Mouse (Mus musculus): ENCODE results near the gene Papola. TPM values are rescaled to one million over a fixed set of nuclear protein-coding genes. Genes with fewer than 3 reads are reported as not detected.

Gene Papola
- polyA plus RNA-seq, 1 experiment from 2014 or later: 142 TPM

DNA sequence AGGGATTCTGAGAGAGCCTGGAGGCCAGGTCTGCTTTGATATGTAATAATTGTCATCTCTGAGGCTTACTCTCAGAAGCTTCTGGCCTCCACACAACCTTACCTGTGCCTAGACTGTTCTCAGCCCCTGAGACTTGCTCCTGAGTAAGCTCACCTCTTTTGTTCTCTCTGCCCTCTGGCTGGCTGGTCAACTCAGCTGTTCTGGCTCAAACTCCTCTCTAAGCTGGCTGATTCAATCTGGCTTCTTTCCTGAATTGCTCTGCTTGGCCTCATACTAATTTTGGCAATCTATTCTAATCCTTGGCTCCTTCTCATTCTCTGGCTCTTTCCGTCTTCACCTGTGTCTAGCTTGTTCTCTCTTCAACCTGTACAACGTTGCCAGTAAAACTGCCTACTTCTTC lies 25.6 kb upstream of the Papola start:
- Histone ChIP-seq H3K9ac (replicated peaks; ENCODE audit: low read depth, low read length) (no peak overlapping the region), H3K4me1 (ENCODE audit: control insufficient read depth, insufficient read depth, low read length) (no peaks in the 10 kb centered on the region), H3K36me3 (ENCODE audit: control insufficient read depth, insufficient read depth, low read length) (no peaks in the 10 kb centered on the region), H3K27me3 (ENCODE audit: control insufficient read depth, insufficient read depth, low read length) (no peaks in the 10 kb centered on the region), H3K27ac (ENCODE audit: low read depth, low read length) (no peak overlapping the region), H3K4me3 (ENCODE audit: low read depth, low read length) (no peak overlapping the region), H3K4me2 (ENCODE audit: low read depth, low read length) (no peak overlapping the region), H3K9me3 (ENCODE audit: control insufficient read depth, low read length) (no peaks in the 10 kb centered on the region)
- no peak for ATAC-seq (ENCODE audit: low read depth)
- 92% methylated on average over 2 of the region's 2 CpGs for WGBS

DNA sequence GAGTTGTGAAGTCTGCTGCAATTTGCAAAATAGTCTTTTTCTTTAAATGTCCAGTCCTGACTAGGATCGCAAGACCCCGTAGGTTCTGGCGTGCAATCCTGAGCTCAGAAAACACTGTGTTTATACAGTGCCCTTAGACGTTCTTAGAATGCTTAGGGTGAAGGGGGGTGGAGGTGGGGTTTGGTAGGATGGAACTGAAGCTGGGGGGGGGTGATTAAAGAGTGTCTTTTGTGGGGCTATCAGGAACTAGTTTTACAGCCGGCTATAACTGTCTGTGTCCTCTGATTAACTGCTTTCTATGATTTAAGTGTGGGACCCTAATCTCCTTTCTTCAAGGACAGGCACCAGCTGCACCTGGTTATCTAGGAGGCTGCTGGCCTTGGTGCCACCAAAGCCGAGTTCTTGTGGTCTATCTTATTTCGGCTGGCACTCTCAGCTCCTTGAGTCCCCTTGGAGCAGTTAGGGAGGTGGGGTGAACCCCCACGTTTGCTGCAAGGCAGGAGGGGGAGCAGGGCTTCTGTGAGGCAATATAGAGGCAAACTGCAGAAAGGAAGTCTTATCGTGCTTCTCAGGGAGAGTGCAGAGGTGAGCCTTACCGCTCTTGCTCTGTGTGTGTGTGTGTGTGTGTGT lies 24.5 kb upstream of the Papola start:
- no peaks in the 10 kb centered on the region for H3K9me3 ChIP-seq (ENCODE audit: control insufficient read depth, low read length)
- no peaks in the 10 kb centered on the region for H3K4me1 ChIP-seq (ENCODE audit: control insufficient read depth, insufficient read depth, low read length)
- no peaks in the 10 kb centered on the region for H3K27me3 ChIP-seq (ENCODE audit: control insufficient read depth, insufficient read depth, low read length)
- WGBS: 16% methylated on average over 10 of the region's 10 CpGs
- H3K9ac ChIP-seq (replicated peaks; ENCODE audit: low read depth, low read length): no peak overlapping the region
- no peak overlapping the region for H3K27ac ChIP-seq (ENCODE audit: low read depth, low read length)
- H3K4me2 ChIP-seq (ENCODE audit: low read depth, low read length): no peak overlapping the region
- ATAC-seq (ENCODE audit: low read depth): no peak
- H3K36me3 ChIP-seq (ENCODE audit: control insufficient read depth, insufficient read depth, low read length): no peaks in the 10 kb centered on the region
- no peak overlapping the region for H3K4me3 ChIP-seq (ENCODE audit: low read depth, low read length)

DNA sequence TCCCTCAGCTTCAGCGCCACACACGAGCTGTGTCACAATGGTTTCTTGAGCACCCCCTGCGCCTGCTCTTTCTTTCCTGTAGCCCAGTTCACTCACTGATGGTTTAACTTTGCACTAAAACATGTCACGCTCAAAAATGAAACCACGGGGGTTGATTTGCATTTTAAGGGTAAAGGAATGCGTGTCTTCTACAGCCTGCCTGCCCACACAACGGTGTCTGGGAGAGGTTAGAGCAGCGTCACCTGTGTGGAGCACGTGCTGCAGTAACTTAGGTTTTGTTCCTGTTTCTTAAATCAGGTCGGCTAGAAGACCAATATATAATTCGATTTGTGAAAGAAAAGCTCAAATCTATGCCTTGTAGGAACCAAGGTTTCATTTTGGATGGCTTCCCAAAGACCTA lies 23.3 kb upstream of the Papola start:
- ATAC-seq (ENCODE audit: low read depth): no peak
- Histone ChIP-seq H3K4me1 (ENCODE audit: control insufficient read depth, insufficient read depth, low read length) (no peaks in the 10 kb centered on the region), H3K27me3 (ENCODE audit: control insufficient read depth, insufficient read depth, low read length) (no peaks in the 10 kb centered on the region), H3K9ac (replicated peaks; ENCODE audit: low read depth, low read length) (no peak overlapping the region), H3K4me3 (ENCODE audit: low read depth, low read length) (no peak overlapping the region), H3K36me3 (ENCODE audit: control insufficient read depth, insufficient read depth, low read length) (no peaks in the 10 kb centered on the region), H3K4me2 (ENCODE audit: low read depth, low read length) (no peak overlapping the region), H3K27ac (ENCODE audit: low read depth, low read length) (no peak overlapping the region), H3K9me3 (ENCODE audit: control insufficient read depth, low read length) (no peaks in the 10 kb centered on the region)
- 47% methylated on average over 11 of the region's 11 CpGs for WGBS

DNA sequence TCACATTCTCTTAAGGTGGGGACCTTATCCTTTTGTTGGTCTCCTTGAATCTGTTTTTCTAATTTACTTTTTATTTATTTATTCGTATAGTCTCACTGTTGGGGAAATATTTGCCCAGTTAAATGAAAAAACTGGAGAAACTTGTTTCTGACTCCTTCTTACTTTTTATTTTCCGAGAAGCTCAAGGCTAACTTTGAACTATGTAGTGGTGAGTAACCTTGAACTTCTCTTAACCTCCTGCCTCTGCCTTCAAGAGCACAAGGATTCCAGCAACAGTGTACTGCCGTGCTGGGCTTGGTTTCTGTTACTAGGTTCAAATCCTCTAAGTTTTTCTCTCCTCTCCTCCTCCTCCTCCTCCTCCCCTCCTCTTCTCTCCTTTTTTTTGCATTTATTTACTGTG lies 22.9 kb upstream of the Papola start:
- no peaks in the 10 kb centered on the region for H3K36me3 ChIP-seq (ENCODE audit: control insufficient read depth, insufficient read depth, low read length)
- H3K9ac ChIP-seq (replicated peaks; ENCODE audit: low read depth, low read length): no peak overlapping the region

DNA sequence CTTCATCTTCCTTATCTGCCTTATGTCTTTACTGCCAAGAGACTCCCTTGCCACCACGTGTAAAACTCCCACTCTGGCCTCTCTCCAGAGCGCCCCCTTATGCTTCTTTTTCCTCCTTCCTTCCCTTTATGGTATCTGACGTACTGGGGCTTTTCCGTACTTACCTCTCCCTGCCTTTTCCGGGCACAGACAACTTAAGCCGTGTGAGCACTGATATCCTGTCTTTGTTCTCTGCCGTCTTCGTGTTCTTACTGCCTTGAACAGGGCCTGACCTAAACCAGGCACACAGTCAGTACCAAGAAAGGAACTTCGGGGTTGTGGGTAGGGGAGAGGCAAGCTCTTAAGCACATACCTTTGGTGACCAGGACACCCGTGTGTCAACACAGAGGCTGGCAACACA lies 14.8 kb upstream of the Papola start:
- no peak overlapping the region for H3K4me3 ChIP-seq (ENCODE audit: low read depth, low read length)
- H3K36me3 ChIP-seq (ENCODE audit: control insufficient read depth, insufficient read depth, low read length): no peaks in the 10 kb centered on the region
- WGBS: 77% methylated on average over 10 of the region's 10 CpGs
- no peak overlapping the region for H3K4me2 ChIP-seq (ENCODE audit: low read depth, low read length)
- H3K27ac ChIP-seq (ENCODE audit: low read depth, low read length): no peak overlapping the region
- H3K9ac ChIP-seq (replicated peaks; ENCODE audit: low read depth, low read length): no peak overlapping the region
- no peaks in the 10 kb centered on the region for H3K9me3 ChIP-seq (ENCODE audit: control insufficient read depth, low read length)
- ATAC-seq (ENCODE audit: low read depth): no peak
- H3K4me1 ChIP-seq (ENCODE audit: control insufficient read depth, insufficient read depth, low read length): no peaks in the 10 kb centered on the region
- H3K27me3 ChIP-seq (ENCODE audit: control insufficient read depth, insufficient read depth, low read length): no peaks in the 10 kb centered on the region

More for the DNA sequence above, 22.9 kb upstream of the Papola start:
- H3K4me1 ChIP-seq (ENCODE audit: control insufficient read depth, insufficient read depth, low read length): no peaks in the 10 kb centered on the region
- no peaks in the 10 kb centered on the region for H3K27me3 ChIP-seq (ENCODE audit: control insufficient read depth, insufficient read depth, low read length)
- WGBS: 77% methylated on average over 3 of the region's 3 CpGs
- no peaks in the 10 kb centered on the region for H3K9me3 ChIP-seq (ENCODE audit: control insufficient read depth, low read length)
- ATAC-seq (ENCODE audit: low read depth): no peak
- no peak overlapping the region for H3K27ac ChIP-seq (ENCODE audit: low read depth, low read length)
- H3K4me2 ChIP-seq (ENCODE audit: low read depth, low read length): no peak overlapping the region
- H3K4me3 ChIP-seq (ENCODE audit: low read depth, low read length): no peak overlapping the region

DNA sequence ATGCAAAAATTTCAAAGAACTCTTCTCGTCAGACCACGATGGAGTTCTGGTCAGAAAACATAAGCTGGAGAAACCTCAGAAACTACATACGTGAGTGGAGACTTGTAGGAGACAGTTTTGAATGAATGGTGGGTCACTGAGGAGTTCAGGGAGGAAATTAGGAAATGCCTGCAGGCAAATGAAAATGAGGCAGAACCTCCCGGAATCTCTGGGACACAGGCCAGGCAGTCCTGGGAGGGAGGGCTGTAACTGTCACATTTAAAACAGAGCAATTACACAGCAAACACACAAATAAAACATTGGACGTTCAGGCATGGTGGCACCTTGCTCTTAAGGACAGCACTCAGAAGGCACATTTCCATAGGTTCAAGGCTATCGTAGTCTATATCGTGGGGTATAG lies 9.6 kb upstream of the Papola start:
- H3K4me2 ChIP-seq (ENCODE audit: low read depth, low read length): no peak overlapping the region
- ATAC-seq (ENCODE audit: low read depth): no peak
- H3K4me3 ChIP-seq (ENCODE audit: low read depth, low read length): no peak overlapping the region
- 74% methylated on average over 7 of the region's 7 CpGs for WGBS
- no peak overlapping the region for H3K9ac ChIP-seq (replicated peaks; ENCODE audit: low read depth, low read length)
- H3K27ac ChIP-seq (ENCODE audit: low read depth, low read length): no peak overlapping the region
- H3K27me3 ChIP-seq (ENCODE audit: control insufficient read depth, insufficient read depth, low read length): no peaks in the 10 kb centered on the region
- no peaks in the 10 kb centered on the region for H3K36me3 ChIP-seq (ENCODE audit: control insufficient read depth, insufficient read depth, low read length)
- H3K4me1 ChIP-seq (ENCODE audit: control insufficient read depth, insufficient read depth, low read length): no peaks in the 10 kb centered on the region
- no peaks in the 10 kb centered on the region for H3K9me3 ChIP-seq (ENCODE audit: control insufficient read depth, low read length)

DNA sequence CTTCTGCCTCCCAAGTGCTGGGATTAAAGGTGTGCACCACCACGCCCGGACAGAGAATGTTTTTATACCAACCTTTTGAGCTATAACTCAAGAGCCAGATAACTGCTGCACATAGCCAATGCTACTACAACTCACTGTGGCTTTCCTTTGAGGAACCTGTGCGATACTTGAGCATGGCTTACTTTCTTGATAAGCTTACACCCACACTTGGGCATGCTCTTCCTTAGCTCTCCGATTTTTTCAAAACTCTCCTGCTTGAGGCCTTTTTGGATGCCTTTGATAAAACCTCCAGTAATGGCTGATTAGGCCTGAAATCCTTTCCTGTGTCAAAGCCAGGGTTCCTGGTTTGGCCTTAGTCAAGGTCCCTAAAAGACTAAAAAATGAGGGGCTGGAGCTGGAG lies 6.8 kb upstream of the Papola start:
- ATAC-seq (ENCODE audit: low read depth): no peak
- Histone ChIP-seq H3K9me3 (ENCODE audit: control insufficient read depth, low read length) (no peaks in the 10 kb centered on the region), H3K4me2 (ENCODE audit: low read depth, low read length) (no peak overlapping the region), H3K27me3 (ENCODE audit: control insufficient read depth, insufficient read depth, low read length) (no peaks in the 10 kb centered on the region), H3K4me3 (ENCODE audit: low read depth, low read length) (no peak overlapping the region), H3K4me1 (ENCODE audit: control insufficient read depth, insufficient read depth, low read length) (no peaks in the 10 kb centered on the region), H3K36me3 (ENCODE audit: control insufficient read depth, insufficient read depth, low read length) (no peaks in the 10 kb centered on the region), H3K27ac (ENCODE audit: low read depth, low read length) (no peak overlapping the region), H3K9ac (replicated peaks; ENCODE audit: low read depth, low read length) (no peak overlapping the region)
- WGBS: 90% methylated on average over 4 of the region's 4 CpGs

DNA sequence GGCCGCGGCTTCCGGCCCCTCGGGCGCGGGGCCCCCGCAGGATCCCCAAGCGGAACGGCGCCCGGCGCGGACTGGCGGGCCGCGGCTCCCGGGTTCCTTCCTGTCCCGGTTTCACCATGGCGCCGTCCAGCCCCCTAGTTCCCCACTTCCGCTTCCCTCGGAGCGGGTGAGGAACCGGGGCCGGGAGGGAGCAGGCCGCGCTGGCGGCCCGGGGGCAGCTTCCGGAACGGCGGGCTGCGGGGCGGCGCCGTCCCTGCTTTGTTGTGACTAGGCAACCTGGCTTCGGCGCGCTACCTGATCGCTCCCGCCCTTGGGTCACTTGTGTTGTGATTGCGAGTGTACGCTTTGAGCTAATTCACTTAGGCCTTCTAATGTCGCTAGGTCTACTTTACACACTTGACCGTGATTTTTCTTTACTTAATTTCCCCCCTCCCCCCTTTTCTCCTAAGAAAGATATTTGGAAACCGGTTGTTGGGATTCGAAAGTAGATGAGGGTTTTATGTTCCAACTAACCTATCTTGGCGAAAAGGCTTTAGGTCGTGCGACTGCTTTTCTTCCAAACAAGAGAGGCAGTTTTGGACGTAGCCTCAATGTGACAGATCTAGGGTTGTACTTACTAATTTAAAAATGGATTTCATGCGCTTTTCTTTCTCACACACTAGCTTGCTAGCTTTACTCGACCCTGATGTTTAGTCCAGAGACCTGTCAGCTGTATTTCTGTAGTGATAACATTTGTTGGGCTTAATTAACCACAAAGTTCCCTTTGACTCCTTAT lies 693 bp downstream of the Papola start:
- peaks cover 16% of the 10 kb centered on the region for H3K4me1 ChIP-seq (ENCODE audit: control insufficient read depth, insufficient read depth, low read length)
- WGBS: under 1% methylated on average over 38 of the region's 53 CpGs
- peak; percentile 68 for ATAC-seq (ENCODE audit: low read depth)

DNA sequence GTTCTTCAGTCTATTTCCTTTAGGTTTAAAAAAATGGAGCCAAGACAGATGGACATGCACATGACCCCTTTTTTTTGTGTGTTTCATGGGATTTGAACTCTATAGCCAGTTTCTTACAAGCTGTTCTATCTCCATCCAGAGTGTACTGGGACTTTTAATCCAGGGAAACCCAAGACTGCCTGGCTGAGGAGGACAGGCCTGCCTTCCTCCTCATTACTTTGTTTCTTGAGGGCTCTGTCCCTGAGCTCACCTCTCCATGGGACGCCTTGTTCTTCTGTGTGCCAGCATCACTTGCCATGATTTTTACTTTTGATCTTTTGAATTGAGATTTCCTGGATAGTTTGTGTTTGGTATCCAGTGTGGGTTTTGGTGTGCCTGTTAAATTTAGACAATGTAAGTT lies 1.6 kb downstream of the Papola start:
- ATAC-seq (ENCODE audit: low read depth): no peak
- Histone ChIP-seq H3K9ac (replicated peaks; ENCODE audit: low read depth, low read length) (peak overlapping the region; percentile 87; the same call in 1 of the 2 replicates), H3K4me2 (ENCODE audit: low read depth, low read length) (peak overlapping the region; percentile 66), H3K4me1 (ENCODE audit: control insufficient read depth, insufficient read depth, low read length) (peaks cover 16% of the 10 kb centered on the region), H3K9me3 (ENCODE audit: control insufficient read depth, low read length) (no peaks in the 10 kb centered on the region), H3K4me3 (ENCODE audit: low read depth, low read length) (peak overlapping the region; percentile 87), H3K27me3 (ENCODE audit: control insufficient read depth, insufficient read depth, low read length) (no peaks in the 10 kb centered on the region), H3K36me3 (ENCODE audit: control insufficient read depth, insufficient read depth, low read length) (no peaks in the 10 kb centered on the region), H3K27ac (ENCODE audit: low read depth, low read length) (no peak overlapping the region)
- 96% methylated on average over 1 of the region's 1 CpGs for WGBS

More for the DNA sequence above, 693 bp downstream of the Papola start:
- Histone ChIP-seq H3K4me3 (ENCODE audit: low read depth, low read length) (peak overlapping the region; percentile 87), H3K4me2 (ENCODE audit: low read depth, low read length) (peak overlapping the region; percentile 66), H3K36me3 (ENCODE audit: control insufficient read depth, insufficient read depth, low read length) (no peaks in the 10 kb centered on the region), H3K9me3 (ENCODE audit: control insufficient read depth, low read length) (no peaks in the 10 kb centered on the region), H3K27ac (ENCODE audit: low read depth, low read length) (peak overlapping the region; percentile 97), H3K27me3 (ENCODE audit: control insufficient read depth, insufficient read depth, low read length) (no peaks in the 10 kb centered on the region), H3K9ac (replicated peaks; ENCODE audit: low read depth, low read length) (peak overlapping the region; percentile 87)

All from neural tube, embryonic 14.5 days (tissue).